Mouse (Mus musculus): ENCODE data around the gene Lrguk.

Lrguk gene

GRCm38 (mm10) chr6:34066790-34067189 is 37.5 kb downstream of the Lrguk start:
- no peak for DNase-seq (ENCODE audit: low read depth)

- no peak for DNase-seq (ENCODE audit: low read depth)
Observed at GRCm38 (mm10) chr6:34067271-34067670, 38.0 kb downstream of the Lrguk start.

DNA sequence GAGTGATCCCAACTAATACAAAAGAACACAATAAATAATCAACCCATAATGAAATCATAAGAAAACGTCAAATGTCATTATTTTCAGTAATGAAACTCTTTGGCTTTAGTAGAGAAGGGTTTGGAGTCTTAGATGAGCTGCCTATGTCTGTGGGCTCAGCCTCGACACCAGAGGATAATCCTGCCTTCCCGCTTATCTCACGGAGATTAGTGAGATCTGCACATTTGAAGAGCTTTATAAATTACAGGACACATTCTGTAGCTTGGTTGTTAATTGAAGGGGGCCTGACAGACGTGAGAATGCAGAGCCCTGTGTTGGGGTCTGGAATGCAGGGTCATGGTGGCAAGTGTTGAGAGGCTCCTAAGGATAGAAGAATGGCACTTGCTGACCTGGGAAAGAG is 42.7 kb downstream of the Lrguk start:
- DNase-seq (ENCODE audit: low read depth), result no peak

GRCm38 (mm10) chr6:34073931-34074442 is 44.7 kb downstream of the Lrguk start:
- no peak for DNase-seq (ENCODE audit: low read depth)

DNA sequence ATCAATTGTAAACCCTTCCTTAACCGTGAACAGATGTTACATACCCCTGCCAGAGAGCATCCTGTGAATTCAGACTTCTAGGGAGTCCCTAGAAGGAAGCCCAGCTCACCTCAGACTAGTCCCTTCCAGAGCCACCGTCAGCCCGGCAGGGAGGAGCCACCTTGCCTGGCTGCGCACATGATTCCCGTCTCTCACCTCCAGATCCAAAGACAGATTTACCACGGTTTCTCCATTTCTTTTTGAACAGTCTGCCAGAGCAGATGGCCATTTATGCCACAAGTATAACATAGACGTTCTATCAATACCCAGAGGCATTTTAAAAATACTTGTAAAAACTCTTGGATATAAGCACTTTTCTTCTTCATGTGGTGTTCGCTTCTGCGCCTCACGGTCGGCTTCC is 46.3 kb downstream of the Lrguk start:
- DNase-seq (ENCODE audit: low read depth), result no peak

- DNase-seq (ENCODE audit: low read depth), result no peak
Observed at GRCm38 (mm10) chr6:34083471-34083870, 54.2 kb downstream of the Lrguk start.

DNA sequence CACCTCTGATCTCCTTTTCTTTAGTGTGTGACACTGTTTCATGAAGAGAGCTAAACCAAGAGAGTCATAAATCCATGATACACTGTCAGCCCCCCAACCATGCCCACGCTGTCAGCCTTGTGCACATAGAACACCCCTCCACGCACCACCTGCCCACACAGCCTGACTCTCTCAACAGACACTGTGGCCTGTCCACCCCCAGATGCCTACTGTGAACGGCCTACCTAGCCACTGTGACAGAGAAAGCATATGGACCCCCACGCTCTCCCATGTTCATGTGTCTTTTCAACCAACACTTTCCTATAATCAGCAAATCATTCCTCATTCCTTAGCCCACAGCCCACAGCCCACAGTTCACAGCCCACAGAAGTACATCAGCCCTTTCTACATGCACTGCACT is 58.5 kb downstream of the Lrguk start:
- no peak for DNase-seq (ENCODE audit: low read depth)

GRCm38 (mm10) chr6:34088986-34089385 is 59.7 kb downstream of the Lrguk start:
- no peak for DNase-seq (ENCODE audit: low read depth)

- no peak for DNase-seq (ENCODE audit: low read depth)
Observed at GRCm38 (mm10) chr6:34091537-34091936, 62.3 kb downstream of the Lrguk start.

DNA sequence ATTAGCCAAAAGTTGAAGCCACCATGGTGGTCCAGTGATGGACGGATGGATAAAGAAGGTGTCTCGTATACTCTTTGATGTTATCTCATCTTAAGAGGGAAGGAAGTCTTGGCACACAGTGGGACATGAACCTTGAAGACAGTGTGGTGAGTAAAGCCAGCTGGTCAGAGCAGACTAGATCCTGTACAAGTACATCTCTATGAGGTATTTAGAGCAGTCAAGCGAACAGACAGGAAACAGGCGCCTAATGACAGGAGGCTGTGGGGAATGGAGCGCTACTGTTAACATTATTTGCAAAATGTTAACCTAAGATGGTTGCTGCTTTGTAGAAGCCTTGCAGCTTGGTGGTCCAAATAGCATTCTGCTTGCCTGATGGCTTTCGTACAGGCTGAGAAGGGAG is 67.0 kb downstream of the Lrguk start:
- DNase-seq (ENCODE audit: low read depth), result no peak

GRCm38 (mm10) chr6:34096905-34097304 is 67.7 kb downstream of the Lrguk start:
- DNase-seq (ENCODE audit: low read depth), result no peak

- DNase-seq (ENCODE audit: low read depth), result no peak
Observed at GRCm38 (mm10) chr6:34099725-34100124, 70.5 kb downstream of the Lrguk start.

DNA sequence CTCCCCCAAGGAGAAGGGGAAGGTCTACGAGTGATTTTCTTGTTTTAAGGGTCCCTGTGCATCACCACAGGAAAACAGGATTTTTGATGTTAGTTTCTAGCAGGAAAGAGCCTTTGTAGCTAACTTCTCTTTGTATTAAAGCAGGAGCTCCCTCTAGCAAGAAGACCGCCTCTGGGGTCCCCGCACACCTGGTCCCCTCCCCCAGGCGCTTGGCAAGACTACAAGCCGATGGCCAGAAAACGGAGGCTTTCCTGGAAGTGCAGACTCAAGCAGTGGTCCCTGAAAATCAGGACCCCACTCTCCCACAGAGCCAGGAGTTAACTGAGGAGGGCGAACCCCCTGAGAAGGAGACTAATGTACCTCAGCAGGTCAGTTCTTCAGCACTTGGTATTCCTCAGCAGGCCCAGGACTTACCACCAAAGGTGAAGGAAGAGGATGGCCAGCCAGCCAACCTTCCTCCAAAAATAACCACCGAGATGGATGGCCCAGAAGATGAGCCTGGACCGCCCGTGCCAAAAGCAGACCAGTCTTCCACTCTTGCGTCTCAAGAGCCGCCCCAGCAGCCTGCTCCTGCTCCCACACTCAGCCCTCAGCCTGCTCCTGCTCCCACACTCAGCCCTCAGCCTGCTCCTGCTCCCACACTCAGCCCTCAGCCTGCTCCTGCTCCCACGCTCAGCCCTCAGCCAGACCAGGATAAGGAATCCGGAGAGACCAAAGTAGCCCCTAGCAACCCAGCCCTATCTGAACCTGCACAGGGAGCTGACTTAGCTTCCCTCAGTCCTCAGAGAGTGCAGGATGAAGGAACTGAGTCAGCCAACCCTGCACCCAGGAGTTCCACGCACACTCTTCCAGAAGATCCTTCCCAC is 72.5 kb downstream of the Lrguk start:
- DNase-seq (ENCODE audit: low read depth), result no peak

DNA sequence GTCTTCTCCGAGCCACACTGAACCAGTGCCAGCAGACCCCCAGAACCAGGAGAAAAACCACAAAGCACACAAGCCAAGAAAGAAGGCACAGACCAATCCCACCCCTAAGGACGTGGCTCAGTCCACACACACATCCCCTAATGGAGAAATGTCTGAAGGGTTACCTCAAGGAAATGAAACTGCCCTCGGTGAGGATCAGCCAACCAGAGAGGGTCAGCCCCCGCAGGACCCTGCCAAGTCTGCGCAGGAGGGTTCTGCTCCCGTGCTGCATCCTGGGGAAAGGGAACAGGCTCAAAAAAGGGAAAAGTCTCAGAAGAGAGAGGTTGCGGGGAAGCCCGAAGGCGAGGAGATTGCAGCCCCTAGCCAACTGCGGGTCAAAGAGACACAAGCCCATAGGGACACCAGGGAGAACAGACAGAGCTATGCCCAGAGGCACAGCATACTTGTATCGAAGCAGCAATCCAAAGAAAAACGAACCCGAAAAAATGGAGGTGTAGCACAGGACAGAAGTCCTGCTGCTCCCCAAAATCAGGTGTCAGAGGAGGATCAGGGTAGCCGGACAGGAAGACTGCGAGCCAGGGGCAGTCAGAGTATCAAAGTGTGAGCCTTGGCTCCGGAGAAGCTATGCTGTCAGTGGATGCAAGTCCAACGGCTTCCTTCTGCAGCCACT is 74.1 kb downstream of the Lrguk start:
- DNase-seq (ENCODE audit: low read depth), result no peak

DNA sequence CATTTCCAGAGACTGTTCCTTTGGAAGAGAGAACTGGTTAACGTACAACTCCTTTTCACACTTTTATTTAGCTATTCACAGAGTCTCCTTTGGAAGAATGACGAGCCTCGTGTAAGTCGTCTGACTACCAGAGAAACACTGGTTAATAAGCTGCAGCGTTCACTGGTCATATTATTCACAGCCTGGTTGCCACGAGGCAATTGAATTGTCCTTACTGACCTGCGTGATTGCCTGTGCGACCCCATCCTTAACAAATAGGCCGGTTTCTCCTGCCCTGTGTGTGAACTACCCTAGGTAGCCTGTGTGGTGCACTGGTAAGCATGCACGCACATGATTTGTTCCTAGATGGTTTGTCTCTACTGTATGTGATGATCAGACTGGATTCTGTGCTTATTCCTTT is 81.3 kb downstream of the Lrguk start:
- DNase-seq (ENCODE audit: low read depth), result no peak

GRCm38 (mm10) chr6:34111406-34111805 is 82.2 kb downstream of the Lrguk start:
- no peak for DNase-seq (ENCODE audit: low read depth)

- no peak for DNase-seq (ENCODE audit: low read depth)
Observed at GRCm38 (mm10) chr6:34116838-34117478, 87.7 kb downstream of the Lrguk start.

DNA sequence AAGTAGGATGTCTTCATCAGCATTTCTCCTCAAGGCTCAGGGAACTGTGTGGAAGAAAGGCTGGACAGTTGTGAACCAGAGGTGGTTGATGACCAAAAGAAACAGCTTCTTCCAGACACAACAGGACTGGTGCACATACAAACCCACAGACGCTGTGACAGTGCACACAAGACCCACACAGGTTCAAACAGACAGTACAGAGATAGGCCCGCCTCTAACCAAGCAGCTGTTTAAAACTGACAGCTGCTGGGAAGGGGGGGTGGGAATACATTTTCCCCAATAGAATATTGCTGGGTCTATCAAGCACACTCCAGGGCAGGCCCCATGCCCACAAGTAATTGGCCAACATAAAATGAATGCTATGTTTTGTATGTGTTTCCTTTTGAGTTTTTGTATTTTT is 95.2 kb downstream of the Lrguk start:
- DNase-seq (ENCODE audit: low read depth), result no peak

- DNase-seq (ENCODE audit: low read depth), result peak; percentile 4
Observed at GRCm38 (mm10) chr6:34129261-34129660, 100.0 kb downstream of the Lrguk start.

GRCm38 (mm10) chr6:34132391-34132790 is 103.1 kb downstream of the Lrguk start:
- no peak for DNase-seq (ENCODE audit: low read depth)

- no peak for DNase-seq (ENCODE audit: low read depth)
Observed at GRCm38 (mm10) chr6:34138366-34138765, 109.1 kb downstream of the Lrguk start.

- DNase-seq (ENCODE audit: low read depth), result no peak
Observed at GRCm38 (mm10) chr6:34142931-34143330, 113.7 kb downstream of the Lrguk start.

- no peak for DNase-seq (ENCODE audit: low read depth)
Observed at GRCm38 (mm10) chr6:34146042-34146441, 116.8 kb downstream of the Lrguk start.
